Mouse (Mus musculus) fibroblast of lung, adult 2 months (primary cell): ENCODE measurements around the gene Zcchc14.

Experiments
- DNase-seq: peaks from one replicate; pipeline ENCODE4 v3.0.0-alpha.2; 2011; ENCODE audit warnings: low read depth

The Zcchc14 gene

GRCm38 (mm10) chr8:121551065-121551985, 101.4 kb downstream of the Zcchc14 start:
- DNase-seq, result no peak

GRCm38 (mm10) chr8:121550056-121550455, 102.6 kb downstream of the Zcchc14 start:
- no peak for DNase-seq
